Mouse (Mus musculus): ENCODE measurements at regions not wholly inside any gene's neighbourhood (a gene's known extent, or its start where the extent isn't known, plus 50 kb on each side); places are given as distances from the start of the nearest gene placed in this dataset.

GRCm38 (mm10) chrX:92981141-92981540, 305.1 kb upstream of the Arx start:
- H3K4me1 ChIP-seq (ENCODE audit: control insufficient read depth, insufficient read depth, low read length): no peaks in the 10 kb centered on the region
- H3K9ac ChIP-seq (ENCODE audit: low read depth, low read length): no peak overlapping the region
- no peak for ATAC-seq

GRCm38 (mm10) chrX:93002236-93002976, 283.8 kb upstream of the Arx start:
- Histone ChIP-seq H3K27ac (ENCODE audit: low read length) (no peak overlapping the region), H3K27me3 (ENCODE audit: control insufficient read depth, insufficient read depth, low read depth, low read length) (no peaks in the 10 kb centered on the region), H3K9ac (ENCODE audit: low read depth, low read length) (no peak overlapping the region), H3K9me3 (replicated peaks; ENCODE audit: control insufficient read depth, low read length, poor library complexity, severe bottlenecking) (no peaks in the 10 kb centered on the region), H3K4me2 (ENCODE audit: low read length) (no peak overlapping the region), H3K4me3 (ENCODE audit: low read depth, low read length) (no peak overlapping the region), H3K36me3 (ENCODE audit: control insufficient read depth, insufficient read depth, low read length) (no peaks in the 10 kb centered on the region), H3K4me1 (ENCODE audit: control insufficient read depth, insufficient read depth, low read length) (no peaks in the 10 kb centered on the region)
- no peak for ATAC-seq
- 61% methylated on average over 9 of the region's 9 CpGs for WGBS

More at GRCm38 (mm10) chrX:92981141-92981540, 305.1 kb upstream of the Arx start:
- no peak overlapping the region for H3K4me3 ChIP-seq (ENCODE audit: low read depth, low read length)
- H3K27me3 ChIP-seq (ENCODE audit: control insufficient read depth, insufficient read depth, low read depth, low read length): no peaks in the 10 kb centered on the region
- H3K27ac ChIP-seq (ENCODE audit: low read length): no peak overlapping the region
- H3K36me3 ChIP-seq (ENCODE audit: control insufficient read depth, insufficient read depth, low read length): no peaks in the 10 kb centered on the region
- H3K4me2 ChIP-seq (ENCODE audit: low read length): no peak overlapping the region
- no peaks in the 10 kb centered on the region for H3K9me3 ChIP-seq (replicated peaks; ENCODE audit: control insufficient read depth, low read length, poor library complexity, severe bottlenecking)

GRCm38 (mm10) chrX:93006681-93007080, 279.6 kb upstream of the Arx start:
- Histone ChIP-seq H3K4me3 (ENCODE audit: low read depth, low read length) (no peak overlapping the region), H3K36me3 (ENCODE audit: control insufficient read depth, insufficient read depth, low read length) (no peaks in the 10 kb centered on the region), H3K4me1 (ENCODE audit: control insufficient read depth, insufficient read depth, low read length) (no peaks in the 10 kb centered on the region), H3K27ac (ENCODE audit: low read length) (no peak overlapping the region), H3K9ac (ENCODE audit: low read depth, low read length) (no peak overlapping the region), H3K27me3 (ENCODE audit: control insufficient read depth, insufficient read depth, low read depth, low read length) (no peaks in the 10 kb centered on the region), H3K9me3 (replicated peaks; ENCODE audit: control insufficient read depth, low read length, poor library complexity, severe bottlenecking) (no peaks in the 10 kb centered on the region), H3K4me2 (ENCODE audit: low read length) (no peak overlapping the region)
- no peak for ATAC-seq
- 76% methylated on average over 2 of the region's 2 CpGs for WGBS

- H3K4me1 ChIP-seq (ENCODE audit: control insufficient read depth, insufficient read depth, low read length): no peaks in the 10 kb centered on the region
- no peak overlapping the region for H3K27ac ChIP-seq (ENCODE audit: low read length)
- H3K27me3 ChIP-seq (ENCODE audit: control insufficient read depth, insufficient read depth, low read depth, low read length): no peaks in the 10 kb centered on the region
- H3K9ac ChIP-seq (ENCODE audit: low read depth, low read length): no peak overlapping the region
- 64% methylated on average over 2 of the region's 2 CpGs for WGBS
- H3K9me3 ChIP-seq (replicated peaks; ENCODE audit: control insufficient read depth, low read length, poor library complexity, severe bottlenecking): no peaks in the 10 kb centered on the region
- no peak overlapping the region for H3K4me2 ChIP-seq (ENCODE audit: low read length)
- no peak overlapping the region for H3K4me3 ChIP-seq (ENCODE audit: low read depth, low read length)
- ATAC-seq: no peak
- H3K36me3 ChIP-seq (ENCODE audit: control insufficient read depth, insufficient read depth, low read length): no peaks in the 10 kb centered on the region
These were observed 274.7 kb upstream of the Arx start for GRCm38 (mm10) chrX:93011578-93011977.

GRCm38 (mm10) chrX:93016391-93016790, 269.9 kb upstream of the Arx start:
- H3K36me3 ChIP-seq (ENCODE audit: control insufficient read depth, insufficient read depth, low read length): no peaks in the 10 kb centered on the region
- no peaks in the 10 kb centered on the region for H3K4me1 ChIP-seq (ENCODE audit: control insufficient read depth, insufficient read depth, low read length)
- H3K27me3 ChIP-seq (ENCODE audit: control insufficient read depth, insufficient read depth, low read depth, low read length): no peaks in the 10 kb centered on the region
- H3K4me2 ChIP-seq (ENCODE audit: low read length): no peak overlapping the region
- ATAC-seq: no peak
- no peak overlapping the region for H3K27ac ChIP-seq (ENCODE audit: low read length)
- no peak overlapping the region for H3K4me3 ChIP-seq (ENCODE audit: low read depth, low read length)
- H3K9ac ChIP-seq (ENCODE audit: low read depth, low read length): no peak overlapping the region
- H3K9me3 ChIP-seq (replicated peaks; ENCODE audit: control insufficient read depth, low read length, poor library complexity, severe bottlenecking): no peaks in the 10 kb centered on the region
- WGBS: 66% methylated on average over 3 of the region's 3 CpGs

- Histone ChIP-seq H3K4me2 (ENCODE audit: low read length) (no peak overlapping the region), H3K9me3 (replicated peaks; ENCODE audit: control insufficient read depth, low read length, poor library complexity, severe bottlenecking) (no peaks in the 10 kb centered on the region), H3K4me3 (ENCODE audit: low read depth, low read length) (no peak overlapping the region), H3K9ac (ENCODE audit: low read depth, low read length) (no peak overlapping the region), H3K36me3 (ENCODE audit: control insufficient read depth, insufficient read depth, low read length) (no peaks in the 10 kb centered on the region), H3K4me1 (ENCODE audit: control insufficient read depth, insufficient read depth, low read length) (no peaks in the 10 kb centered on the region), H3K27me3 (ENCODE audit: control insufficient read depth, insufficient read depth, low read depth, low read length) (no peaks in the 10 kb centered on the region), H3K27ac (ENCODE audit: low read length) (no peak overlapping the region)
- ATAC-seq: no peak
- 85% methylated on average over 1 of the region's 1 CpGs for WGBS
These were observed 245.1 kb upstream of the Arx start for GRCm38 (mm10) chrX:93041096-93041495.

GRCm38 (mm10) chrX:93042736-93043135, 243.5 kb upstream of the Arx start:
- H3K9me3 ChIP-seq (replicated peaks; ENCODE audit: control insufficient read depth, low read length, poor library complexity, severe bottlenecking): no peaks in the 10 kb centered on the region
- no peaks in the 10 kb centered on the region for H3K4me1 ChIP-seq (ENCODE audit: control insufficient read depth, insufficient read depth, low read length)
- no peak overlapping the region for H3K9ac ChIP-seq (ENCODE audit: low read depth, low read length)
- no peak overlapping the region for H3K4me3 ChIP-seq (ENCODE audit: low read depth, low read length)
- H3K27ac ChIP-seq (ENCODE audit: low read length): no peak overlapping the region
- no peak overlapping the region for H3K4me2 ChIP-seq (ENCODE audit: low read length)
- H3K36me3 ChIP-seq (ENCODE audit: control insufficient read depth, insufficient read depth, low read length): no peaks in the 10 kb centered on the region
- H3K27me3 ChIP-seq (ENCODE audit: control insufficient read depth, insufficient read depth, low read depth, low read length): no peaks in the 10 kb centered on the region
- WGBS: 61% methylated on average over 3 of the region's 3 CpGs
- ATAC-seq: no peak

- Histone ChIP-seq H3K9ac (ENCODE audit: low read depth, low read length) (no peak overlapping the region), H3K4me3 (ENCODE audit: low read depth, low read length) (no peak overlapping the region), H3K9me3 (replicated peaks; ENCODE audit: control insufficient read depth, low read length, poor library complexity, severe bottlenecking) (no peaks in the 10 kb centered on the region), H3K36me3 (ENCODE audit: control insufficient read depth, insufficient read depth, low read length) (no peaks in the 10 kb centered on the region), H3K4me1 (ENCODE audit: control insufficient read depth, insufficient read depth, low read length) (no peaks in the 10 kb centered on the region), H3K4me2 (ENCODE audit: low read length) (no peak overlapping the region), H3K27me3 (ENCODE audit: control insufficient read depth, insufficient read depth, low read depth, low read length) (no peaks in the 10 kb centered on the region), H3K27ac (ENCODE audit: low read length) (no peak overlapping the region)
- WGBS: 88% methylated on average over 1 of the region's 1 CpGs
- no peak for ATAC-seq
These were observed 237.1 kb upstream of the Arx start for GRCm38 (mm10) chrX:93048967-93049754.

- no peak overlapping the region for H3K4me3 ChIP-seq (ENCODE audit: low read depth, low read length)
- no peaks in the 10 kb centered on the region for H3K36me3 ChIP-seq (ENCODE audit: control insufficient read depth, insufficient read depth, low read length)
- H3K27me3 ChIP-seq (ENCODE audit: control insufficient read depth, insufficient read depth, low read depth, low read length): no peaks in the 10 kb centered on the region
- H3K4me2 ChIP-seq (ENCODE audit: low read length): no peak overlapping the region
- no peaks in the 10 kb centered on the region for H3K4me1 ChIP-seq (ENCODE audit: control insufficient read depth, insufficient read depth, low read length)
- ATAC-seq: no peak
- H3K9me3 ChIP-seq (replicated peaks; ENCODE audit: control insufficient read depth, low read length, poor library complexity, severe bottlenecking): no peaks in the 10 kb centered on the region
- WGBS: 81% methylated on average over 3 of the region's 3 CpGs
- H3K27ac ChIP-seq (ENCODE audit: low read length): no peak overlapping the region
- H3K9ac ChIP-seq (ENCODE audit: low read depth, low read length): no peak overlapping the region
These were observed 236.5 kb upstream of the Arx start for GRCm38 (mm10) chrX:93049755-93050143.

Measured in midbrain, embryonic 16.5 days (tissue).